ENCODE assay signal across 8 mouse cellular contexts in genomic region chr13:92580220-92581043, GRCm38 (mm10). TPM values are rescaled to one million over a fixed set of nuclear protein-coding genes. Genes with fewer than 3 reads are reported as not detected.
A peak's percentile ranks its signal among the peaks of the same experiment; 100 is the strongest.
DNase-seq lines count a peak whose midpoint lies in the region; ATAC-seq and TF ChIP-seq lines count a peak whose summit lies in the region.

No protein-coding gene starts in this region.

- TF ChIP-seq EP300 in lung, postnatal 0 days (IDR thresholded peaks at IDR 0.05), result no peak

- no peaks in the 10 kb centered on the region for H3K27me3 ChIP-seq in hindbrain, embryonic 12.5 days
- no peaks in the 10 kb centered on the region for H3K27me3 ChIP-seq in lung, postnatal 0 days (replicated peaks; ENCODE audit: insufficient read depth, low read length)

- 36% methylated on average over 10 of the region's 10 CpGs for WGBS in hindbrain, embryonic 12.5 days
- 12% methylated on average over 10 of the region's 10 CpGs for WGBS in lung, postnatal 0 days

- H3K27ac ChIP-seq in hindbrain, embryonic 12.5 days, result no peak overlapping the region
- 0 out of 2 replicates have a peak overlapping the region, but pooled peaks have one; percentile 14 for H3K27ac ChIP-seq in lung, postnatal 0 days (ENCODE audit: low read length)

- TF ChIP-seq CTCF in lung, postnatal 0 days (IDR thresholded peaks at IDR 0.05), result peak; percentile 87

- ATAC-seq in hindbrain, embryonic 12.5 days (ENCODE audit: low FRiP score), result peak; percentile 48; the same call in 1 of the 2 replicates
- ATAC-seq in lung, postnatal 0 days, result peak; percentile 59

- H3K4me3 ChIP-seq in hindbrain, embryonic 12.5 days, result no peak overlapping the region
- no peak overlapping the region for H3K4me3 ChIP-seq in lung, postnatal 0 days (ENCODE audit: low read depth, low read length)

- DNase-seq in Muller cell, postnatal 12 days (ENCODE audit: inconsistent ontology term), result peak; percentile 68
- peak; percentile 56 to 60 for DNase-seq in cerebellum, adult 18-20 months
- DNase-seq in forelimb bud, embryonic 11.5 days (ENCODE audit: low read depth, low spot score), result peak; percentile 70
- peak; percentile 44 for DNase-seq in layer of hippocampus, adult 9-11 months
- DNase-seq in lung, postnatal 0 days (ENCODE audit: low spot score), result peak; percentile 90
- peak; percentile 60 for DNase-seq in right cerebral cortex, postnatal 25 days
- DNase-seq in urinary bladder, postnatal 4 days (ENCODE audit: low spot score in 2 of 2), result peak; percentile 49 to 74

- H3K36me3 ChIP-seq in hindbrain, embryonic 12.5 days, result no peaks in the 10 kb centered on the region
- no peaks in the 10 kb centered on the region for H3K36me3 ChIP-seq in lung, postnatal 0 days (ENCODE audit: insufficient read depth, low read length)

- H3K4me1 ChIP-seq in hindbrain, embryonic 12.5 days, result no peaks in the 10 kb centered on the region
- H3K4me1 ChIP-seq in lung, postnatal 0 days (ENCODE audit: insufficient read depth, low read depth, low read length), result no peaks in the 10 kb centered on the region

- H3K9me3 ChIP-seq in hindbrain, embryonic 12.5 days (replicated peaks), result no peaks in the 10 kb centered on the region
- no peaks in the 10 kb centered on the region for H3K9me3 ChIP-seq in lung, postnatal 0 days (ENCODE audit: low read length)

- H3K9ac ChIP-seq in hindbrain, embryonic 12.5 days, result no peak overlapping the region
- H3K9ac ChIP-seq in lung, postnatal 0 days (replicated peaks; ENCODE audit: low read depth), result no peak overlapping the region

- H3K4me2 ChIP-seq in hindbrain, embryonic 12.5 days (replicated peaks), result no peak overlapping the region
- H3K4me2 ChIP-seq in lung, postnatal 0 days (replicated peaks; ENCODE audit: low read depth, low read length), result no peak overlapping the region; the same call in 1 of the 2 replicates

RNA-seq across cellular contexts. Expression of gene Spz1, which starts 4.5 kb away (rescaled TPM):
- polyA plus RNA-seq in hindbrain, embryonic 12.5 days (2016; fragmentation: Nextera tagmentation; extraction: Ambion mirVana), result not detected in 2 replicates
- not detected in 2 replicates for polyA plus RNA-seq in lung, postnatal 0 days (2015; fragmentation: Nextera tagmentation; extraction: Ambion mirVana)

RNA-seq across cellular contexts. Expression of gene Serinc5, which starts 30.5 kb away (rescaled TPM):
- 18.1 and 18.7 TPM in 2 replicates for polyA plus RNA-seq in hindbrain, embryonic 12.5 days (2016; fragmentation: Nextera tagmentation; extraction: Ambion mirVana)
- polyA plus RNA-seq in lung, postnatal 0 days (2015; fragmentation: Nextera tagmentation; extraction: Ambion mirVana), result 21.4 and 22.0 TPM in 2 replicates

RNA-seq across cellular contexts. Expression of gene Zfyve16, which starts 49.8 kb away (rescaled TPM):
- polyA plus RNA-seq in hindbrain, embryonic 12.5 days (2016; fragmentation: Nextera tagmentation; extraction: Ambion mirVana), result 13.0 and 14.0 TPM in 2 replicates
- 6.8 and 8.4 TPM in 2 replicates for polyA plus RNA-seq in lung, postnatal 0 days (2015; fragmentation: Nextera tagmentation; extraction: Ambion mirVana)
